Mouse (Mus musculus): ENCODE data around the gene Vamp2. TPM values are rescaled to one million over a fixed set of nuclear protein-coding genes. Genes with fewer than 3 reads are reported as not detected.
A peak's percentile ranks its signal among the peaks of the same experiment; 100 is the strongest.

Vamp2 gene
- total RNA-seq, 2 experiments from 2014 or later, result 59.6 to 65.7 TPM

- no peak for DNase-seq (ENCODE audit: low spot score)
- intact Hi-C loops (cut with DNase I), result loop anchor here (5.0 kb wide), 1 partner anchor 302 kb away; the partner anchor contains the start of genes Cyb5d1, Naa38 and Tmem88
Measured at GRCm38 (mm10) chr11:69095511-69096231, 7.4 kb downstream of the Vamp2 start.

GRCm38 (mm10) chr11:69096360-69096986 is 8.2 kb downstream of the Vamp2 start:
- intact Hi-C loops (cut with DNase I), result loop anchor here (5.0 kb wide), 1 partner anchor 301 kb away; the partner anchor contains the start of genes Cyb5d1, Naa38 and Tmem88
- no peak for DNase-seq (ENCODE audit: low spot score)

DNA sequence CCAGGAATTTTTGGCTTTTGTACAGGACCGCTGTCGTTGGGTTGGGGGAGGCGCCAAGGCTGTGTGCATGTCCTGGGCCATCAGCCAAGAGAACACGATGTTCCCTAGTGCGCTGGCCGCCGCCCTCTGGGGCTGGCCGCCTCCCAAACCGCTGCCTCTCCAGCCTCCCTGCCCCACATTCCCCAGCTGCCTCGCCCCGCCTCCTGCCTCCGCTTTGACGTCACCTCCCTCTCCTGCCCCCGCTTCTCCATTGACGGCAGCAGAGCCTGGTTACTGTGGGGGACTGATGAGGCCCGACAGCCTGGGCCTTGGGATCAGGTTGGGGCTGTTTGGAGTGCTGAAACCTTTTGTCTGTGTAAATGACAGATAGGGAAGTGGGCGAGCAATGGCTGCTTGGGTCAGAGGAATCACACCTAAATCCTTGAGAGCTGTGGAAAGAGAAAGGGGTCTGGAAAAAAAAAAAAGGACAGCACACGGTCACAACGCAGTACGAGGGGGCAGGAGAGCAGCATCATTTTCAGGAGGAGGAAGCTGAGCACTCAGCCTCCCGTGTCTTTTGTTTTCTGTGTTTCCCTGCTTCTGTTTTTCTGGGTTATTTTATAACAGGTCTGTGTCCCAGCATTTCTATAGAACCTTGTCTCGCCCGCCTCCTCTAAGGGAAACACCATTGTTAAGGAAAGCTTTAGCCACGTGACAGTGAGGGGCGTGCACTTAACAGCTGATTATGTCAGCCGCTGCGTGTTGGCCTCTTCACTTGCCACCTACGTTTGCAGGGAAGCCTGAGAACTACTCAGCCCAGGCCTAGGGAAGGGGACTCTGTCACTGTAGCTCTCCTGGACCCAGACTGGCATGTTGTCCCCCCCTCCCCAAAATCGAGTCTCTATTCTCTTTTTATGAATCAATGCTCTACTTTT is 9.0 kb downstream of the Vamp2 start:
- intact Hi-C loops (cut with DNase I), result loop anchor here (1.0 to 5.0 kb wide), 2 partner anchors 25 to 300 kb away; partner anchors contain the start of genes 9130213A22Rik, Cyb5d1, Naa38 and Tmem88
- DNase-seq (ENCODE audit: low spot score), result peak; percentile 100

GRCm38 (mm10) chr11:69098039-69098761 is 9.9 kb downstream of the Vamp2 start:
- intact Hi-C loops (cut with DNase I), result loop anchor here (5.0 kb wide), 1 partner anchor 299 kb away; the partner anchor contains the start of genes Cyb5d1, Naa38 and Tmem88

DNA sequence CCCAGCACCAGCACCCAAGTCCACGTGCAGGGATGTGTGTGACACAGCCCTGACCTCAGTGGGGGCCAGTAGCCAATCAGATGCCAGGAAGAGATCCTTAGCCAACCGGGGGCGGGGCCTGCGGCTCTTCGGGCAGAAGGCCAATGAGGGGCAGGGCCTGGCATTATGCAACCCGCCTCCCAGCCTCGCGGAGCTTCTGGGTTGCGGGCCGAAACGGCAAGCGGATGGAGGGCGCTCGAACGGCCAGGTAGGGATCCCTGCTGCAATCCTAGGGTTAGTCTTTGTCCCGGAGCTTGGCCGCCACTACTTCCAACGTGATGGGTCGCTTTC is 10.4 kb downstream of the Vamp2 start:
- intact Hi-C loops (cut with DNase I), result loop anchor here (5.0 kb wide), 1 partner anchor 299 kb away; the partner anchor contains the start of genes Cyb5d1, Naa38 and Tmem88
- peak; percentile 98 for DNase-seq (ENCODE audit: low spot score)

More at GRCm38 (mm10) chr11:69098039-69098761, 9.9 kb downstream of the Vamp2 start:
- DNase-seq (ENCODE audit: low spot score), result no peak

DNA sequence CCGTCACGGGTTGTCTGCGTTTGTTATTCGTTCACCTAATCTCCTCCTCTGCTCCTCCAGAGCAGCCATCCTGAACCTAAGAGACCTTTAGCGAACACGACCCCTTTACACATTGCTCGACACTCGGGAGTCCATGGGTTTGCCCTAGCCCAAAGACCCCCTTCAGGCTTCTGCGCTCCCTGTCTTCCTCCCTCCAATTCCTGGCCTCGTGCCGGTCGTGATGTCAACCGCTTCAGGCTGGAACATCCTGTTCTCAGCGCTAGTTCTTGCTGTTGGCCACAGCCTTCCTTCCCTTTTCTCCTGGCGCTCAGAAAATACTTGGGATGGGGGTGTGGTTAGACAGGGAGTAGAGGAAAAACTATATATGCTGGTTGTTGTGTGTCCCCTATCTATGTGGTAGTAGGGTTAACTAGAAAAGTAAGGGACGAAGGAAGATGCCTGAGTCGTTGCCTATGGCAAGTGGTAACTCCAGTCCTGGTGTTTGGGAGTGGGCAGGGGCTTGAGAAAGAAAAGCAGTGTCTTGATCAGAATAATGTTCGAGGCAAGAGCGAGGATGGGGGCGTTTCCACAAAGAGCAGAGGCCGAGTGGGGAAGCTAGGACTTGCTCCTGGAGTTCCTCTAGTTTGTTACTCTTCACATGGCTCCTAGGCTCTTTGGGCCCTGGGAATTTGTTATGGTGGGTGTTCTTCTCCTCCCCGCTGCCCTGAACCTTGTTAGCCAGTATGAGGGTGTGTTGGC is 11.1 kb downstream of the Vamp2 start:
- DNase-seq (ENCODE audit: low spot score), result peak; percentile 84
- intact Hi-C loops (cut with DNase I), result loop anchor here (5.0 kb wide), 1 partner anchor 298 kb away; the partner anchor contains the start of genes Cyb5d1, Naa38 and Tmem88

- intact Hi-C loops (cut with DNase I), result loop anchor here (5.0 kb wide), 1 partner anchor 297 kb away; the partner anchor contains the start of genes Cyb5d1, Naa38 and Tmem88
- peak; percentile 96 for DNase-seq (ENCODE audit: low spot score)
Measured at GRCm38 (mm10) chr11:69099915-69100345, 11.6 kb downstream of the Vamp2 start.

DNA sequence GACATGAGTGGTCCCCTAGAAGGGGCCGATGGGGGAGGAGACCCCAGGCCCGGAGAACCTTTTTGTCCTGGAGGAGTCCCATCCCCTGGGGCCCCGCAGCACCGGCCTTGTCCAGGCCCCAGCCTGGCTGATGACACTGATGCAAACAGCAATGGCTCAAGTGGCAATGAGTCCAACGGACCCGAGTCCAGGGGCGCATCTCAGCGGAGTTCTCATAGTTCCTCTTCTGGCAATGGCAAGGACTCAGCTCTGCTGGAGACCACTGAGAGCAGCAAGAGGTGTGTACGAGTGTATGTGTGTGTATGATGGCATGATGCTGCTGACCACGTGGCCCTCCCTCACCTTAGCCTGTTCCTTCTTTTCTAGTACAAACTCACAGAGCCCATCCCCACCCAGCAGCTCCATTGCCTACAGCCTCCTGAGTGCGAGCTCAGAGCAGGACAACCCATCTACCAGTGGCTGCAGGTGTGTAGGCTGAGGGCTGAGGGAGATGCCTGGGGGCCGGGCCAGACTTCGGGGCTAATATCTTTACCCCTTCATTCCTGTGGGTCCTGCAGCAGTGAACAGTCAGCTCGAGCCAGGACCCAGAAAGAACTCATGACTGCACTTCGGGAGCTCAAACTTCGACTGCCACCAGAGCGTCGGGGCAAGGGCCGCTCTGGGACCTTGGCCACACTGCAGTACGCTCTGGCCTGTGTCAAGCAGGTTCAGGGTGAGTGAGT is 12.5 kb downstream of the Vamp2 start:
- no peak for DNase-seq (ENCODE audit: low spot score)
- intact Hi-C loops (cut with DNase I), result no loop called here

DNA sequence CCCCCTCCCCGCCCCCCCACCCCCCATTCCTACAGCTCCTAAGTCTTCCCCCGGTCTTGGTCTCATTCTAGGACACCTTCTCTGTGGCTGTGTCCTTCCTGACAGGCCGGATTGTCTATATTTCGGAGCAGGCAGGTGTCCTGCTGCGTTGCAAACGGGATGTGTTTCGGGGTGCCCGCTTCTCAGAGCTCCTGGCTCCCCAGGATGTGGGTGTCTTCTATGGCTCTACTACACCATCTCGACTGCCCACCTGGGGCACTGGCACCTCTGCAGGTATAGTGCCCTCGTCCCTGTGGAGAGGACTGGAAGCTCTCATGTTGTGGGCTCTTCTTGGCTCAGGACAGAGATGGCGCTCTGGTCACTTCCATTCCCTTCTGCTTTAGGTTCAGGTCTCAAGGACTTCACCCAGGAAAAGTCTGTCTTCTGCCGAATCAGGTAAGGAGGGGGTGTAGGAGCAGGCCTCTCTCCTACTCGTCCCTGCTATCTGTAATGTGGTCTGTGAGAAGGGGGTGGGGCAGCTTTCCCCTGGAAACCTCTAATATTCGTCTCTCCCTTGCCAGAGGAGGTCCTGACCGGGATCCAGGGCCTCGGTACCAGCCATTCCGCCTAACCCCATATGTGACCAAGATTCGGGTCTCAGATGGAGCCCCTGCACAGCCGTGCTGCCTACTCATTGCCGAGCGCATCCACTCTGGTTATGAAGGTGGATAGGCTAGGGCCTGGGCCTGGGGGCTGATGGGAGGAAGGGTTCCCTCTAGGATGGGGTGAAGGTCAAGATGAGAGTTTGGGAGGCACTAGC is 13.5 kb downstream of the Vamp2 start:
- intact Hi-C loops (cut with DNase I), result loop anchor here (1.0 to 2.0 kb wide), 2 partner anchors 8 to 15 kb away; no protein-coding TSS in a partner anchor
- DNase-seq (ENCODE audit: low spot score), result no peak

DNA sequence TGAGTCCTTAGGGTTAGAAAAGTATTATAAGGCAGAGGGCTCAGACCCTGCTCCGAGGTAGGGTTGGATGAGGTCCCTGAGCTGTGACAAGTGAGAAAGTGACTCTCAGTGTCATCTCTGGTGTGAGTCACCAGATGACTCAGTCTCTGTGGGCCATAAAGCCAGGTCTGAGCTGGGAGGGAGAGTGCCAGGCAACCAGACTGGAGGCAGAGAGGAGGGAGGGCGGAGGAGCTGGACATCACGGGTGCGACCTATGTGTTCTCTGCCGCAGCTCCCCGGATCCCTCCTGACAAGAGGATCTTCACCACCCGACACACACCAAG is 14.1 kb downstream of the Vamp2 start:
- intact Hi-C loops (cut with DNase I), result loop anchor here (1.0 to 2.0 kb wide), 2 partner anchors 8 to 14 kb away; no protein-coding TSS in a partner anchor
- no peak for DNase-seq (ENCODE audit: low spot score)

- no peak for DNase-seq (ENCODE audit: low spot score)
- intact Hi-C loops (cut with DNase I), result loop anchor here (2.0 kb wide), 1 partner anchor 14 kb away; no protein-coding TSS in a partner anchor
Measured at GRCm38 (mm10) chr11:69103121-69103520, 14.8 kb downstream of the Vamp2 start.

DNA sequence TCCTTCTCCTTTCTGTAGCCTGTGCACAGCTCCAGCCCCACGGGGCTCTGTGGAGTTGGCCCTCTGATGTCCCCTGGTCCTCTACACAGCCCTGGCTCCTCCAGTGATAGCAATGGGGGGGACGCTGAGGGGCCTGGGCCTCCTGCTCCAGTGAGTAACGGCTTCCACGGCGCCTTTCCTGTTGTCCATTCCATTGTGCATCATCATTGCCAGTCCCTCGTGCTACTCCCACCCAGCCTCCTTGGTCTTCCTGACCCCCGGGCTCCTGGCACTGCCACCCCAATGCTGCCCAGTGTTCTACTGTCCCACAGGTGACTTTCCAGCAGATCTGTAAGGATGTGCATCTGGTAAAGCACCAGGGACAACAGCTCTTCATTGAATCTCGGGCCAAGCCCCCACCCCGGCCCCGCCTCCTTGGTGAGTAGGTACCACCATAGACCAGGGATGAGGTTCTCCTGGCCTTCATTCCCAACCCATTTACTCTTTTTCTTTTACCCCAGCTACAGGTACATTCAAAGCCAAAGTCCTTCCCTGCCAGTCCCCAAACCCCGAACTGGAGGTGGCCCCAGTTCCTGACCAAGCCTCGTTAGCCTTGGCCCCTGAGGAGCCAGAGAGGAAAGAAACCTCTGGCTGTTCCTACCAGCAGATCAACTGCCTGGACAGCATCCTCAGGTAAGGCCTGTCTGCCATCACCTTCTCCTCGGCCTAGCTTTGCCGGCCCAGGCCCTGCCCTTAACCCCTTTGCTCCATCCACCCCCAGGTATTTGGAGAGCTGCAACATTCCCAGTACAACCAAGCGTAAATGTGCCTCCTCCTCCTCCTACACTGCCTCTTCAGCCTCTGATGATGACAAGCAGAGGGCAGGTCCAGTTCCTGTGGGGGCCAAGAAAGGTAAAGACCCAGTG is 15.5 kb downstream of the Vamp2 start:
- intact Hi-C loops (cut with DNase I), result loop anchor here (2.0 kb wide), 1 partner anchor 13 kb away; no protein-coding TSS in a partner anchor

GRCm38 (mm10) chr11:69104487-69104886 is 16.2 kb downstream of the Vamp2 start:
- intact Hi-C loops (cut with DNase I), result no loop called here
- DNase-seq (ENCODE audit: low spot score), result no peak

More for the DNA sequence above, 15.5 kb downstream of the Vamp2 start:
- no peak for DNase-seq (ENCODE audit: low spot score)

GRCm38 (mm10) chr11:69105227-69105626 is 16.9 kb downstream of the Vamp2 start:
- intact Hi-C loops (cut with DNase I), result no loop called here
- DNase-seq (ENCODE audit: low spot score), result no peak

DNA sequence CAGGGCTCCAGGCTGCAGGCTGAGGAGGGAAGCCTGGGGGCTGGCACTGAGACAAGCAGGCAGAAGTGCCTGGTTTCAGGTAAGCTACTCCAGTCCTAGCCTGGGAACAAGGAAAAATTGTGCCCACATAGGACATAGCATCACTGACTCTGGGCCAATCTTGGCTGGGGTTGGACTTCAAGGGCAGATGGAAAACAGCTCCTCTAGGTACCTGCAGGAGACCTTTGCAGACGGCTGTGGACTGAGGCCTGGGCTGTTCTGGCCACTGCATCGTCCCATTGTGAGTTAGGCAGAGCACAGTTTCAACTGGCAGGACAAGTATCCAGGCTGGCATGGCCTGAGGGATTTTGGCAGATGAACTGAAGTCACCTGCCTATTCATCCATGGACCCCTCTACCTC is 17.5 kb downstream of the Vamp2 start:
- intact Hi-C loops (cut with DNase I), result no loop called here
- no peak for DNase-seq (ENCODE audit: low spot score)

GRCm38 (mm10) chr11:69106299-69106698 is 18.0 kb downstream of the Vamp2 start:
- no peak for DNase-seq (ENCODE audit: low spot score)
- intact Hi-C loops (cut with DNase I), result no loop called here
